Mouse (Mus musculus): Measurements from ENCODE around the gene Ston2.
"Not testable (repeated sequence)": the region's sequence is repeated elsewhere in the genome, so short reads cannot be mapped to it uniquely, and the experiment has no call there.

The Ston2 gene

DNA sequence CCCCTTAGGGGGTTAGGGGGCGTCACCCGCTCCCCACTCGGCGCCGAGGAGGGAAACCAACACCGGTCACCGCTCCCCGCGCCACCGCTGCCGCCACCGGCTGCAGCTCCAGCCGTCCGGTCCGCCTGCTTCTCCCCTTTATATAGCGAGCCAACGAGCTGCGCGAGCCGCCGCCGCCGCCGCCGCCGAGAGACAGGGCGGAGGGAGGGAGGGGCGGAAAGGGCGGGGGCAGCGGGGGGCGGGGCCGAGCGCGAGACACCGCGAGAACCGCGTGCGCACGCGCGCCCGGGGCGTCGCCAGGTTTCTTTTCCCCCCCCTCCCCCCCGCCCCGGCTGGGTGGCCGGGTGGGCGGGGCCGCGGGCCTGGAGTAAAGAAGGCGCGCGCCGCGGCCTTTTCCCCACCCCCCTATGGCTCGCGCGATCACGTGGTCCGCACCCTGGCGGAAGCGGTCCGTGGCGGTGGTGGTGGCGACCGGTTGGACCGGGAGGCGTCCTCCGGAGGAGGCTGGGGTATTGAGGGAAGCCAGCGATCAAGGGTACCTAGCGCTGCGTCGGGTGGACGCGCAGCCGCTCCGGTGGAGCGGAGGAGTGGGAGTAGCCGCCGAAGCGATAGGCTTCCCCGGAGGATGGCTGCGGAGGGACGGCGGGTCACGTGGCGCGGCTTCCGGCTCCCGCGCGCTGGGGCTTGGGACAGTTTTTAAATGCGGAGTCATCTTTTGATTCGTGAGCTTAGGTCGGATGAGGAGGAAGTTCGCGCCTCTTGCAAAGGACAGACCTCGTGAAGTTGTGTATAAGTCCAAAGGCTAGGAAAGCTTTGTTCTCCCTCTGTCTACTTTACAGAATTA lies 198.1 kb downstream of the Ston2 start, which contains the start of gene Gtf2a1:
Gene Gtf2a1 (minus strand): TSS at position 641 of the 844 bp plus-strand sequence.
- peak; percentile 89 to 93 for DNase-seq (ENCODE audit: low spot score in 2 of 2)

DNA sequence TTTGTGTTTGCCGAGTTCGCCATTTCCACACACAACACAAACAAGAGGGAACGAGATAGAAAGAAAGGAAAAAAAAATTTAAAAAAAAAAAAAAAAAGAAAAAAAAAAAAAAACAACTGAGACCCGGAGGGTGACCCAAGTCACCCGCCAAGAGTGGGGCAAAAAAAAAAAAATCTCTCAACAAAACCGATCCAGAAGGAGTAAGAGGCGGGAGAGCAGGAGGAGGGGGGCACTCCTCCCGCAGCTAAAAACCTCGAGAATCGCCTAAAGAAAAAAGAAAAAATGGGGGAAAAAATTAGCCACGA lies 198.7 kb downstream of the Ston2 start:
- no peak for DNase-seq (ENCODE audit: low spot score in 2 of 2)

DNA sequence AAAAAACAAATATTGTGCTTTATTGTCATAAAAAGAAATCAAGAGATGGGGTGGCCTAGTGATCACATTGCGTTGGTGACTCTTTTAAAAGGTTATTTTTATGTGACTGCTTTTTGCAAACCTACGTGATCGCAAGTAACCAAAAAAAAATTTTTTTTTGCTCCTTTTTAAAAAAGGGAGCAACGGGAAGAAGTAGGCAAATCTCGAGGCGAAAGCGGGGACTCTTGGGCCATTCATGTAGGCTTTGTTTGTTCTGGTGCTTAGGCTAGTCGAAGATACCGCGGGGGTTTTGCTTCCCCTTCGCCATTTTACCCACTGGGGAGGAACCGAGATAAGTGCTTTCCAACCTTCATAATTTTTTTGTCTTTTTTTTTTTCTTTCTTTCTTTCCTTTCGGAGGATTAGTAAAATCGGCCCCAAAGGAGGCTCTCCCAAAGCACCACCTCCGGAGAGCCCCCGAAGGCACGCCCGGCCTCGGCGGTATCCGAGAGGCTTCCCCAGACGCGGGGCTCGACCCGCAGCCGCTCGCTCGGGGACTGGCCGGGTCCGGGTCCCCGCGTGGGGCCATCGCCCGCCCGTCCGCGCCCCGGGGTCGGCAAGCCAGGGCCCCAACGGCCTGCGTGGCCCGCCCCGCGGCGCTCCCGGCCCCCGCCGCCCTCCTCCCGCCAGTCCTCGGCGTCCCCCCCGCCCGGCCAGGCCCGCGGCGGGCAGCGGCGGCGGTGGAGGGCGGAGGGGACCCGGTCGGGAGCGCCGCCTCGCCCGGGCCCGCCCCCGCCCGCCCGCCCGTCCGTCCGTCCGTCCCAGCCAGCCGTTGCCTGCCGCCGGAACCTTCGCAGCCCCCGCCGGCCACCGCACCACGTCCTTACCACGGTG lies 199.3 kb downstream of the Ston2 start:
- peak; percentile 17 to 55 for DNase-seq (ENCODE audit: low spot score in 2 of 2)

DNA sequence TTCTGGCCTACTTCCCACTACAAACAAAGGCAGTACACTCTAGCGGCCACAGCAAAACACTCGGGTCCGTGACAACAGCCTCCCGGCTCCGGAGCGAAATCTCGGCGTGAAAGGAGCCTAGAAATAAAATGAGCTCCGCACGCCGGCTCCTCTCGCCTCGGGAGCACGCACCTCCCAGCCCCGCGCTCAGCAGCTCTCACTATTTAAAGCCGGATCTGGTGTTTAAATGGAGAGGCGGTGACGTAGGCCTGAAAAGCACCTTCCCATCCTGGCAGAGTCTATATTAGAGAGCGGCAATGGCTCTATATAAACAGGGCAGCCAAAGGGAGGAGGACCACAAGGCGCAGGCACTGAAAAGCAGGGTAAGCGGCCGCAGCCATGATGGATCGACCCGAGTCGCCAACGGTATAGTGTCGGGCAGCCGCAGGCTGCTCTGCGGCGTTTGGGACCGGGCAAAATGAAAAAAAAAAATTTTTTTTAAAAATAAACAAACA lies 200.0 kb downstream of the Ston2 start:
- peak; percentile 88 to 89 for DNase-seq (ENCODE audit: low spot score in 2 of 2)

DNA sequence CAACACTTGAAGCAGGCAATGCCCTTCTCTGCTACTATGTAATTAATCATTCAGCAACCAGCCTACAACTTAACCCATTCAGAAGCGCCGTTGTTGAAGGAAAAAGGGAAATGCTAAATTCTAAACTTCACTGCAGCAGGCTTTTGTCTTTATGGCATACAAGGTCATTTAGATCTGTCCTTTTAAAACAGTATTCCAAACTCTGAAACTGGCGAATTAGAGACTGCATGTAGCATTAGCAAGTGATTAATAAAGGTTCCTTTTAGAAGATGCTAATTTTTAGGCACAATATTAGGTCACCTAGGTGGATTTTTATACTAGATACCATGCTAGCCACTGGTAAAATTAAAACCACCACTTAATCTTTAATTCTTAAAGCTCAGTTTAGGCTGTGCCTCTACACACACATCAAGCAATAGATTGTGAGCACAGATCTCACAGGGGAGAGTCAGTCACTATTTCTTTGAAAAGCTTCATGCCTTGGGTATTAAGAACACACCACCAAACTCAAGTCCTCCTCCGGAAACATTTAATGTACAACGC lies 200.6 kb downstream of the Ston2 start:
- no peak for DNase-seq (ENCODE audit: low spot score in 2 of 2)

DNA sequence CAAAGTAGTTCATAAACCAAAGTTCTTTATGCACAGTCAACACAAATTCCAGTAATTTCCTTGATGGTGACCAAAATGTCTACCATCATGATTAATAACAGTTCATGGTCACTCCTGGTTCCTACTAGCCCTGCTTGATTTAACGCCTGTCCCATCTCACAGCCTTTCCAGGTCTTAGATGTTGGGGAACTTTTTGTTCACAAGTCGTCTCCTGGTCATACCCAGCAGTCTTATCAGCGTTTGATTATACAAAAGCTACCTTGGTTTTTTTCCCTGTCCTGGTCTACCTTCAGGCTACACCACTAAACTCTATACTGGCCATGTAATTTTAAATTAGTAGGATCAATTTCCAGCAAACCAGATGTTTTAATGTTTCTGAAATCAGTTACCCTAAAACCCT lies 201.1 kb downstream of the Ston2 start:
- DNase-seq (ENCODE audit: low spot score in 2 of 2): no peak

DNA sequence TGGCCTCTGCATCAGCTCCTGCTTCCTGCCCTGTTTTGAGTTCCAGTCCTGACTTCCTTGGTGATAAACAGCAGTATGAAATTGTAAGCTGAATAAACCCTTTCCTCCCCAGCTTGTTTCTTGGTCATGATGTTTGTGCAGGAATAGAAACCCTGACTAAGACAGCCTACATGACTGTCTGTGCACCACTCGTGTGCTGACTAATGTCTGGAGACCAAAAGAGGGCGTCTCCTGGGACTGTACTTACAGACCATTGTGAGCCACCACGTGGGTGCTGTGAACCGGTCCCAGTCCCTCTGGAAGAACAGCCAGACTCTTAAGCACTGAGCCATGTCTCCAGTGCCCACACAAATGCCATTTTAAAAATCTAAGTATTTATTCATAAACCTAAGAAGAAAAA lies 202.4 kb downstream of the Ston2 start:
- not testable (repeated sequence) for DNase-seq (ENCODE audit: low spot score in 2 of 2)

DNA sequence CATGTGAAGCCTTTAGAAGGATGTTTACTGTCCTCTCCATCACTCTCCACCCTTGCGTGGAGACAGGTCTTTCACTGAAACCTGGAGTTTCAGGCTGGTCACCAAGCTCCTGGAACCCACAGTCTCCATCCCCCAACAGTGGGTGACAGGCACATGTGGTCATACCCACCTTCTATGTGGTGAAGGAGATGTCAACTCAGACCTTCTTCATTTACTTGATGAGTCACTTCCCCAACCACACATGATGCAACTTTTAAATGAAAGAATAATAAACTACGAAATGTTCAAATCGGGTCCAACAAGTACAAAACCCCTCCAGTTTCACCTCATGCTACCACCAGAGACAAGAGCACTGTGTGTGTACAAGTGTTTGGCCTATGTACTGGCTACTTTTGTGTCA lies 203.0 kb downstream of the Ston2 start:
- no peak for DNase-seq (ENCODE audit: low spot score in 2 of 2)

DNA sequence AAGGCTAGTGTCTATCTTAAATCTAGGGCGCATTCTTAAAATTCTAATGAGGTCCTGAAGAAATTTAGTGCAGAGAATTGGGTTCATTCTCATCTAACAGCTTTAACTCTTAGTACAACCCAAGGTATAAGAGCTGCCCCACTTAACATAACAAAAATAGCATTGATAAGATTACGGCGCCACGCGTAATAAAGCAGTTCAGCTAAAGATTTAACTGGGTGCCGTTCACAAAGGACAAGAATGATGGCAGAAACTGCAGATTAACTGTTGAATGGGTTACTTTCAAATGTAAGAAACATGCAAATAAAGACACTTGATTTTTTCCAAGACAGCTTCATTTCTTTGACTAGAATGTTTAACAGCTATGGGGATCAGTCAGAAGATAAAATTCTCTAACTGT lies 204.8 kb downstream of the Ston2 start:
- no peak for DNase-seq (ENCODE audit: low spot score in 2 of 2)
